Mouse (Mus musculus) limb, embryonic 12.5 days (tissue): ENCODE results near the gene Caskin2. TPM values are rescaled to one million over a fixed set of nuclear protein-coding genes. Genes with fewer than 3 reads are reported as not detected.

Source experiments
- ATAC-seq: fragments of 200-750 bp; cut with Nextera tagmentation; 2 replicates; pipeline ENCODE4 v1.8.0; 2017; ENCODE audit warnings: low read depth, moderate TSS enrichment; ENCODE audit not compliant: insufficient number of reproducible peaks, insufficient read depth, low FRiP score, low TSS enrichment
- H3K27ac ChIP-seq: fragments of 300-500 bp; sonication (generic); 2 replicates; pipeline ENCODE4 v1.5.1; 2016; ENCODE audit warnings: mild to moderate bottlenecking, moderate library complexity
- H3K27me3 ChIP-seq: fragments of 300-500 bp; sonication (generic); 2 replicates; pipeline ENCODE4 v1.6.1; 2016; ENCODE audit warnings: mild to moderate bottlenecking, moderate library complexity
- H3K36me3 ChIP-seq: fragments of 300-500 bp; sonication (generic); 2 replicates; pipeline ENCODE4 v1.6.1; 2016; ENCODE audit warnings: mild to moderate bottlenecking, moderate library complexity
- H3K4me1 ChIP-seq: fragments of 300-500 bp; sonication (generic); replicated peaks from 2 replicates; pipeline ENCODE4 v1.6.1; 2016
- H3K4me2 ChIP-seq: fragments of 300-500 bp; sonication (generic); 2 replicates; pipeline ENCODE4 v1.6.1; 2016; ENCODE audit warnings: mild to moderate bottlenecking, moderate library complexity
- H3K4me3 ChIP-seq: fragments of 300-500 bp; sonication (generic); replicated peaks from 2 replicates; pipeline ENCODE4 v1.5.1; 2016; ENCODE audit warnings: mild to moderate bottlenecking
- H3K9ac ChIP-seq: fragments of 300-500 bp; sonication (generic); replicated peaks from 2 replicates; pipeline ENCODE4 v1.6.1; 2016; ENCODE audit warnings: mild to moderate bottlenecking, moderate library complexity
- H3K9me3 ChIP-seq: fragments of 300-500 bp; sonication (generic); 2 replicates; pipeline ENCODE4 v1.6.1; 2016; ENCODE audit warnings: mild to moderate bottlenecking, moderate library complexity
- WGBS: fragments of 180-500 bp; shearing (Covaris S2); methylation state at CpG from one replicate; pipeline ENCODE4 v1.1.7; 2016; 5-methylcytosine and 5-hydroxymethylcytosine counted together
- polyA plus RNA-seq: library from polyadenylated mRNA; unstranded; fragments of >200 nt; fragmentation: Nextera tagmentation; extraction: Ambion mirVana; gene quantifications from 2 replicates; pipeline ENCODE4 v1.2.1, GENCODE M21; 2016

Gene Caskin2
- polyA plus RNA-seq, 1 experiment from 2014 or later, result 14.9 TPM

DNA sequence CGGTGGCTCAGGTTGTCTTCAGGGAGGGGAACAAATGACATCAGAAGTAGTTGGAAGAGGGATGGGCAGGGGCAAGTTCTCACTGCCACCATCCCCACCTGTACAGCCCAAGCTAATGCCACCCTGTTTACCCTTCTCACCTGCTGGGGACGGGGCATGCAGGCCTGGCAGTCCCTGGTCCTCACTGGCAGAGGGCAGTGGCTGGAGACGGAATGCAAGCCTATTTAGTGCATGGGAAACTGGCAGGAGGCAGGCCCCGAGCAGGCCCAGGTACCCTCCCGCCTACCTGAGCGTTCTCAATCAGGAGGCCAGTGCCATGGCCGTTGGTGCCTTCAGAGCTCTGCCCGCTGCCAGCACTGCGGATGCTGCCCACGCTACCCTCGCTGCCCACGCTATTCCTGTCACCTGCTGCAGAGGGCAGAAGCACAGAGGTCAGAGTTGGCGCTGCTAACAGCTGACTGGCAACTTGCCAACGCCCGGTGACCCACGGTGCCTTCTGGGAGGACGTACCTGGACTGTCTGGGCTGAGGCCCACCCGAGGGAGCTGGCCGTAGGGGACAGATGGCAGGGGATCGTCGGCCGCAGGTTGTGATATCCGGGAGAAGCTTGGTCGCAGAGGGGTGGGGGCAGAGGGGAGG is 10.2 kb downstream of the Caskin2 start:
- H3K27ac ChIP-seq, result no peak overlapping the region
- peaks cover 95% of the 10 kb centered on the region for H3K36me3 ChIP-seq
- no peak overlapping the region for H3K9ac ChIP-seq
- no peak for ATAC-seq
- H3K4me2 ChIP-seq, result no peak overlapping the region
- 94% methylated on average over 24 of the region's 24 CpGs for WGBS
- no peaks in the 10 kb centered on the region for H3K27me3 ChIP-seq
- H3K4me1 ChIP-seq, result peaks cover 4% of the 10 kb centered on the region; the same call in 1 of the 2 replicates
- no peak overlapping the region for H3K4me3 ChIP-seq
- H3K9me3 ChIP-seq, result no peaks in the 10 kb centered on the region

GRCm38 (mm10) chr11:115800981-115801380 is 12.5 kb downstream of the Caskin2 start:
- no peak for ATAC-seq
- WGBS, result 94% methylated on average over 18 of the region's 18 CpGs
- H3K4me2 ChIP-seq, result no peak overlapping the region
- no peaks in the 10 kb centered on the region for H3K4me1 ChIP-seq
- H3K27me3 ChIP-seq, result no peaks in the 10 kb centered on the region
- H3K4me3 ChIP-seq, result no peak overlapping the region
- H3K27ac ChIP-seq, result no peak overlapping the region
- H3K36me3 ChIP-seq, result peaks cover 95% of the 10 kb centered on the region
- H3K9me3 ChIP-seq, result no peaks in the 10 kb centered on the region
- no peak overlapping the region for H3K9ac ChIP-seq

DNA sequence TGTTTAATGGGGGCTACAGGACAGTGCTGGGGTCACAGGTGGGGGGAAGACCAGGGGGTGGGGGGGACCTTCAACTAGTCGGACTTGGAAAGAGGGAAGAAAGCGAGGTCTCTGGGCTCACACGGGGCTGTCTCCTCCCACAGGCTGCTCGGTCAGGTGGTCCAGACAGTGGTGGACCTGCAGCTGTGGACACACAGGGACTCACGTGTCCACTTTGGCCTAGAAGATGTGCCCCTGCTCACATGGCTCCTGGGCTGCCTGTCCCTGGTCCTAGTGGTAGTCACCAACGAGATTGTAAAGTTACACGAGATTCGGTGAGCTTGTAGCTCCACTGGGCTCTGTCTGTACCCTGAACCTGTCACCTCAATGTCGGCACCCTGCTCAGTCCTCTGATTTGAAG is 15.8 kb downstream of the Caskin2 start:
- no peaks in the 10 kb centered on the region for H3K9me3 ChIP-seq
- H3K4me2 ChIP-seq, result no peak overlapping the region
- H3K9ac ChIP-seq, result no peak overlapping the region
- H3K4me3 ChIP-seq, result no peak overlapping the region
- H3K4me1 ChIP-seq, result no peaks in the 10 kb centered on the region
- H3K36me3 ChIP-seq, result peaks cover 99% of the 10 kb centered on the region
- no peaks in the 10 kb centered on the region for H3K27me3 ChIP-seq
- WGBS, result 86% methylated on average over 9 of the region's 9 CpGs
- H3K27ac ChIP-seq, result no peak overlapping the region
- no peak for ATAC-seq

- no peaks in the 10 kb centered on the region for H3K4me1 ChIP-seq
- WGBS, result 84% methylated on average over 15 of the region's 15 CpGs
- no peak overlapping the region for H3K4me2 ChIP-seq
- H3K27ac ChIP-seq, result no peak overlapping the region
- no peaks in the 10 kb centered on the region for H3K9me3 ChIP-seq
- H3K27me3 ChIP-seq, result no peaks in the 10 kb centered on the region
- no peak for ATAC-seq
- peaks cover 99% of the 10 kb centered on the region for H3K36me3 ChIP-seq
- H3K9ac ChIP-seq, result no peak overlapping the region
- no peak overlapping the region for H3K4me3 ChIP-seq
Observed at GRCm38 (mm10) chr11:115796898-115797297, 16.5 kb downstream of the Caskin2 start.

- WGBS, result 86% methylated on average over 14 of the region's 14 CpGs
- Histone ChIP-seq H3K36me3 (peaks cover 98% of the 10 kb centered on the region), H3K9me3 (no peaks in the 10 kb centered on the region)
Observed at GRCm38 (mm10) chr11:115792353-115792752, 21.1 kb downstream of the Caskin2 start.

GRCm38 (mm10) chr11:115791919-115792318 is 21.5 kb downstream of the Caskin2 start:
- no peak overlapping the region for H3K4me3 ChIP-seq
- no peak overlapping the region for H3K27ac ChIP-seq
- H3K4me2 ChIP-seq, result no peak overlapping the region
- H3K27me3 ChIP-seq, result no peaks in the 10 kb centered on the region
- ATAC-seq, result no peak
- H3K9ac ChIP-seq, result 0 out of 2 replicates have a peak overlapping the region, but pooled peaks have one; percentile 27
- H3K9me3 ChIP-seq, result no peaks in the 10 kb centered on the region
- 90% methylated on average over 16 of the region's 16 CpGs for WGBS
- no peaks in the 10 kb centered on the region for H3K4me1 ChIP-seq
- H3K36me3 ChIP-seq, result peaks cover 98% of the 10 kb centered on the region

More at GRCm38 (mm10) chr11:115792353-115792752, 21.1 kb downstream of the Caskin2 start:
- Histone ChIP-seq H3K4me1 (no peaks in the 10 kb centered on the region), H3K4me3 (no peak overlapping the region), H3K4me2 (no peak overlapping the region), H3K27me3 (no peaks in the 10 kb centered on the region), H3K27ac (no peak overlapping the region), H3K9ac (no peak overlapping the region)
- ATAC-seq, result no peak

DNA sequence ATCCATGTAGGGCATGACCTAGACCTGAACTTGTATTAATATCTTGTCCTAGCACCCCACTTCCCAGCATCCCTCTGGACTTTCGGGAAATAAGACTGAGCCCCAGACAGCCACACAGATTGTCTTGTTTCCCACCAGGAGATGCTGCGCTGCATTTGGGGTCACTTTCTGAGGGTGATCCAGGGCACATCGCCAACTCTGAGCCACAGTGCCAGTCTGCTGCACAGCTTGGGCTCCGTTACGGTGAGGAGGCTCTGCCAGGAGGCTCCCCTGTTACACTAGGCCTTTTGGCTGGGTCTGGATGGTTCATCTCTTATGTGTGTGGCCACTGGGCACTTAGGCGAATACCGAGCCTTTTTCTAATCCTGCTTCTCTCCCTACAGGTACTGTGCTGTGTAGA is 23.7 kb downstream of the Caskin2 start:
- Histone ChIP-seq H3K4me3 (no peak overlapping the region), H3K4me2 (no peak overlapping the region), H3K36me3 (peaks cover 95% of the 10 kb centered on the region), H3K9ac (no peak overlapping the region), H3K9me3 (no peaks in the 10 kb centered on the region), H3K27me3 (no peaks in the 10 kb centered on the region), H3K27ac (no peak overlapping the region), H3K4me1 (no peaks in the 10 kb centered on the region)
- ATAC-seq, result no peak
- 95% methylated on average over 7 of the region's 7 CpGs for WGBS

- no peak overlapping the region for H3K9ac ChIP-seq
- no peak overlapping the region for H3K4me3 ChIP-seq
- no peaks in the 10 kb centered on the region for H3K27me3 ChIP-seq
- peaks cover 4% of the 10 kb centered on the region; the same call in 1 of the 2 replicates for H3K4me1 ChIP-seq
- no peaks in the 10 kb centered on the region for H3K9me3 ChIP-seq
- peaks cover 65% of the 10 kb centered on the region for H3K36me3 ChIP-seq
- no peak for ATAC-seq
- H3K27ac ChIP-seq, result no peak overlapping the region
- H3K4me2 ChIP-seq, result no peak overlapping the region
- whole genome bisulfite sequencing, result 81% methylated on average over 6 of the region's 6 CpGs
Observed at GRCm38 (mm10) chr11:115786473-115786872, 27.0 kb downstream of the Caskin2 start.

- Histone ChIP-seq H3K4me3 (0 out of 2 replicates have a peak overlapping the region, but pooled peaks have one; percentile 1), H3K27me3 (no peaks in the 10 kb centered on the region), H3K4me1 (peaks cover 42% of the 10 kb centered on the region), H3K9me3 (no peaks in the 10 kb centered on the region), H3K9ac (peak overlapping the region; percentile 18; the same call in 1 of the 2 replicates), H3K27ac (no peak overlapping the region), H3K4me2 (peak overlapping the region; percentile 11; the same call in 1 of the 2 replicates), H3K36me3 (peaks cover 16% of the 10 kb centered on the region)
- WGBS, result 24% methylated on average over 20 of the region's 20 CpGs
- no peak for ATAC-seq
Observed at GRCm38 (mm10) chr11:115780141-115781070, 33.0 kb downstream of the Caskin2 start.

GRCm38 (mm10) chr11:115779038-115779571 is 34.3 kb downstream of the Caskin2 start:
- Histone ChIP-seq H3K27ac (peak overlapping the region; percentile 62), H3K36me3 (peaks cover 14% of the 10 kb centered on the region; the same call in 1 of the 2 replicates), H3K9ac (peak overlapping the region; percentile 24), H3K27me3 (no peaks in the 10 kb centered on the region), H3K9me3 (no peaks in the 10 kb centered on the region), H3K4me3 (no peak overlapping the region), H3K4me1 (peaks cover 49% of the 10 kb centered on the region), H3K4me2 (peak overlapping the region; percentile 28)
- ATAC-seq, result no peak
- WGBS, result 29% methylated on average over 9 of the region's 9 CpGs
